Mouse (Mus musculus) neural tube, embryonic 11.5 days (tissue): ENCODE measurements around the gene Olfr807. TPM values are rescaled to one million over a fixed set of nuclear protein-coding genes. Genes with fewer than 3 reads are reported as not detected.

Experiments used
- microRNA-seq: library from miRNA; unstranded; fragments of <30 nt; microRNA quantifications from one replicate; pipeline ENCODE4, GENCODE M21; 2016
- polyA plus RNA-seq: library from polyadenylated mRNA; unstranded; fragments of >200 nt; fragmentation: Nextera tagmentation; extraction: Ambion mirVana; gene quantifications from 2 replicates; pipeline ENCODE4 v1.2.1, GENCODE M21; 2014

Gene Olfr807
- polyA plus RNA-seq, 1 experiment from 2014 or later = not detected

Small RNA genes within 50 kb of the gene (microRNA-seq; reads per million reads assigned to microRNA genes)
- gene Gm24485 = not detected

Other genes with a start within 250 kb of the Olfr807 start
- not detected in 2 replicates for gene Olfr791, start 236.0 kb downstream of the Olfr807 start, polyA plus RNA-seq
- not detected in 2 replicates for gene Olfr792, start 218.6 kb downstream of the Olfr807 start, polyA plus RNA-seq
- not detected in 2 replicates for gene Olfr794, start 190.1 kb downstream of the Olfr807 start, polyA plus RNA-seq
- gene Olfr796, start 145.2 kb downstream of the Olfr807 start, polyA plus RNA-seq = 0.07 TPM in 1 of 2 replicates, not detected in the other
- gene Olfr798, start 129.9 kb downstream of the Olfr807 start, polyA plus RNA-seq = not detected in 2 replicates
- gene Olfr799, start 120.3 kb downstream of the Olfr807 start, polyA plus RNA-seq = not detected in 2 replicates
- gene Olfr800, start 100.1 kb downstream of the Olfr807 start, polyA plus RNA-seq = not detected in 2 replicates
- gene Olfr801, start 83.9 kb downstream of the Olfr807 start, polyA plus RNA-seq = not detected in 2 replicates
- gene Olfr802, start 69.6 kb downstream of the Olfr807 start, polyA plus RNA-seq = not detected in 2 replicates
- not detected in 2 replicates for gene Olfr803, start 63.5 kb downstream of the Olfr807 start, polyA plus RNA-seq
- not detected in 2 replicates for gene Olfr804, start 54.6 kb downstream of the Olfr807 start, polyA plus RNA-seq
- not detected in 2 replicates for gene Olfr805, start 28.4 kb downstream of the Olfr807 start, polyA plus RNA-seq
- not detected in 2 replicates for gene Olfr806, start 15.9 kb downstream of the Olfr807 start, polyA plus RNA-seq
- gene Olfr808, start 7.7 kb upstream of the Olfr807 start, polyA plus RNA-seq = not detected in 2 replicates
- gene Olfr809, start 16.8 kb upstream of the Olfr807 start, polyA plus RNA-seq = not detected in 2 replicates
- not detected in 2 replicates for gene Olfr810, start 37.1 kb upstream of the Olfr807 start, polyA plus RNA-seq
- not detected in 2 replicates for gene Olfr811, start 46.6 kb upstream of the Olfr807 start, polyA plus RNA-seq
- gene Olfr812, start 88.3 kb upstream of the Olfr807 start, polyA plus RNA-seq = not detected in 2 replicates
- gene Olfr813, start 97.6 kb upstream of the Olfr807 start, polyA plus RNA-seq = not detected in 2 replicates
- not detected in 2 replicates for gene Olfr814, start 122.1 kb upstream of the Olfr807 start, polyA plus RNA-seq
- not detected in 2 replicates for gene Olfr815, start 148.1 kb upstream of the Olfr807 start, polyA plus RNA-seq
- gene Olfr816, start 157.8 kb upstream of the Olfr807 start, polyA plus RNA-seq = not detected in 2 replicates
- gene Olfr818, start 191.3 kb upstream of the Olfr807 start, polyA plus RNA-seq = not detected in 2 replicates
- not detected in 2 replicates for gene Olfr819, start 209.5 kb upstream of the Olfr807 start, polyA plus RNA-seq
- not detected in 2 replicates for gene Olfr247, start 218.3 kb upstream of the Olfr807 start, polyA plus RNA-seq
- not detected in 2 replicates for gene Gm10310, start 227.3 kb upstream of the Olfr807 start, polyA plus RNA-seq